Mouse (Mus musculus) liver, postnatal 0 days (tissue): ENCODE measurements at regions not wholly inside any gene's neighbourhood (a gene's known extent, or its start where the extent isn't known, plus 50 kb on each side); places are given as distances from the start of the nearest gene placed in this dataset.

Experiments
- CTCF ChIP-seq: sonication (generic); IDR thresholded peaks from 2 replicates; pipeline ENCODE4 v1.5.1; 2016; ENCODE audit warnings: antibody characterized with exemption, low read depth
- EP300 ChIP-seq: IDR thresholded peaks from 2 replicates; pipeline ENCODE4 v1.6.1; 2016; ENCODE audit warnings: antibody characterized with exemption, low read depth, mild to moderate bottlenecking

DNA sequence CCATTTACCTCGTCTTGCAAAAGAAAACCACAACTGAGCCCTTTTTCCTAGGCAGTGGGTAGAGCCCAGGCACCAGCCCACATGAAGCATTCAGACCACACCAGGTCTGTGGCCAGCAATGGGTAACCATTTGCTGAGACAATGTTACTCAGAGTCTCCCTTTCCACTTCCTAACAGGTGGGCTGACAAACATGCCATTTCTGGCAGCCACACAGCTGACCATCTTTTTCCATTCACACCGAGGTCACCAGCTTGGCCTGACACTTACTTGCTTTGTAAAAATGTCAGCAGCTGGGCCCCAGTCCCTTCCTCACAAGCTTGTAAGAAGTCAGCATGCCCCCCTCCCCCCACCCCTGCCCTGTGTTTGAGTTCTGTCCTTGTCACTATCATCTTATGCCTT lies 314.6 kb downstream of the Bcor start:
- TF ChIP-seq CTCF (no peak), EP300 (no peak)
